Mouse (Mus musculus): ENCODE results near the gene F10. TPM values are rescaled to one million over a fixed set of nuclear protein-coding genes. Genes with fewer than 3 reads are reported as not detected.

Gene F10
- polyA plus RNA-seq, 1 experiment from 2014 or later = 1.4 TPM

DNA sequence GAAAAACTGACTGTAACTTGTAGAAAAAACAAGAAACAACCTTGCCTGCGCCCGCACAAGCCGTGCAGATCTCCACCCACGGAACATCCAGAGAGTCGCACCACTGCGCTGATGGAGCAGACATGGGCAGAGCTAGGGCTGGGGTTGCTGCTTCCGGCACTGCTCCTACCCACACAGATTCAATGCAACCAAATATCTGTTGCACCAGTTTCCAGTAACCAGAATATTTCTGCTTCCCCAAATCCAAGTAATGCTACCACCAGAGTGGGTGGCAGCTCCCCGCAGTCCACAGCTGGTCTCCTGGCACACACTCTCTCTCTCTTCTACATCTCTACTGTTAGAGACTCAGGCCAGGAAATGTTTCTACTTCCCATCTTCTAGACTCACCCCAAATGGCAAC is 15.3 kb upstream of the F10 start:
- H3K27me3 ChIP-seq (replicated peaks) = no peaks in the 10 kb centered on the region
- no peak for ATAC-seq (ENCODE audit: extremely low read depth, insufficient number of reproducible peaks, low FRiP score, low TSS enrichment)
- 0 out of 2 replicates have a peak, but pooled peaks cover 6% of the 10 kb centered on the region for H3K36me3 ChIP-seq
- H3K9ac ChIP-seq = no peak overlapping the region
- H3K4me2 ChIP-seq = no peak overlapping the region
- H3K9me3 ChIP-seq = no peaks in the 10 kb centered on the region
- WGBS = 88% methylated on average over 8 of the region's 8 CpGs
- no peak overlapping the region for H3K27ac ChIP-seq (replicated peaks)
- H3K4me1 ChIP-seq = no peaks in the 10 kb centered on the region
- H3K4me3 ChIP-seq = no peak overlapping the region

DNA sequence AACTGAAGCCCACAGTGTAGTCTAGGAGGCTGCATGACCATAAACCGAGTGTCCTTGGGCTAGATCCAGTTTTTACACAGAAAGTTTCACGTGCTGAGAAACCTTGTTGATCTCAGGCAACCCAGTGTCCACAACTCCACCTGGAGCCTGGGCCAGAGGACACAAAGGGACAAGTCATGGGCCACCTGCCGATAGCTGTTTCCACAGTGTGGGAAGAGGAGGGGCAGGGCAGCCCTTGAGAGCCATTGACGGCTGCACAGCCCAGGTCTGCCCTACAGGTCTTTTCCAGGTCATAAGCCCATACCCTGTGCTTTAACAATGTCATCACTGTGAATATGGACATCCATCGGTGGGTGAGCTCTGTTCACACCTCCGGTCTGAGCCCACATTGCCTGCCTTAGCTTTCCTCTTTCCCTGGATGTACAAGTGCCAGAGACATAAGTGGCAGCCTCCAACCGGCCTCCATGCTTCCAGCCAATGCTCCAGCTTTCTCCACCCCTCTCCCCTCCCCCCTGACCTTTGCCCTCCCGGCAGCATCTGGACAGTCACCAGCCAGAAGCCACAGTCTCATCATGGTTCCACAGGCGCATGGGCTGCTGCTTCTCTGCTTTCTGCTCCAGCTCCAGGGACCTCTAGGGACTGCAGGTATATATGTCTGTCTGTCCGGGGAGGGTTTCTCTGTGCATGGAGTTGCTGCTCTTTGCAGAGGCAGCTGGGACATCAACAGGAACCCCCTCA is 11.5 kb upstream of the F10 start, which contains the start of gene F7:
F7 (plus strand) TSS at position 548 of the 738 bp plus-strand sequence.
- Histone ChIP-seq H3K27me3 (replicated peaks) (no peaks in the 10 kb centered on the region), H3K4me1 (0 out of 2 replicates have a peak, but pooled peaks cover 5% of the 10 kb centered on the region), H3K4me3 (no peak within 1 kb of the TSS), H3K9ac (no peak within 1 kb of the TSS), H3K9me3 (no peaks in the 10 kb centered on the region), H3K4me2 (no peak within 1 kb of the TSS), H3K27ac (replicated peaks) (no peak within 1 kb of the TSS), H3K36me3 (no peaks in the 10 kb centered on the region)
- no peak for ATAC-seq (ENCODE audit: extremely low read depth, insufficient number of reproducible peaks, low FRiP score, low TSS enrichment)
- 55% methylated on average over 10 of the region's 10 CpGs for WGBS

DNA sequence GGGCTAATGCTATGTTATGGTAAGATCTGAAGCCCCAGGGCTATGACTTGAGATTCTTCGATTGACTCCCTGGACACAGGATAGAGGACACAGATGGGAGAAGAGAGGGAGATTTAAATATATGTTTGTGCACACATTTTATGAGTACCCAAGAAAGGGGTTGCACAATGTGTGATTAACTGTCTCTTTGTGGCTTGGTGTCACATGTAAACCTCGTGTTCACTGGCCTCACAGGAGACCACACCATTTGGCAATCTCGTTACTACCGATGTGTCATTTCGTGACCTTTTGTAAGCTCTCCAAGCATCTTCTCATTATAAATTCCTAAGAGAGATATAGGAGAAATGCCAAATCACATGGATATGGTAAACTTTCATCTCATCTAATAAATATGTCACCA is 9.5 kb upstream of the F10 start:
- Histone ChIP-seq H3K4me1 (0 out of 2 replicates have a peak, but pooled peaks cover 5% of the 10 kb centered on the region), H3K27ac (replicated peaks) (no peak overlapping the region), H3K36me3 (no peaks in the 10 kb centered on the region), H3K9ac (no peak overlapping the region), H3K4me3 (no peak overlapping the region), H3K27me3 (replicated peaks) (no peaks in the 10 kb centered on the region), H3K4me2 (no peak overlapping the region), H3K9me3 (no peaks in the 10 kb centered on the region)
- no peak for ATAC-seq (ENCODE audit: extremely low read depth, insufficient number of reproducible peaks, low FRiP score, low TSS enrichment)
- WGBS = 80% methylated on average over 5 of the region's 5 CpGs

DNA sequence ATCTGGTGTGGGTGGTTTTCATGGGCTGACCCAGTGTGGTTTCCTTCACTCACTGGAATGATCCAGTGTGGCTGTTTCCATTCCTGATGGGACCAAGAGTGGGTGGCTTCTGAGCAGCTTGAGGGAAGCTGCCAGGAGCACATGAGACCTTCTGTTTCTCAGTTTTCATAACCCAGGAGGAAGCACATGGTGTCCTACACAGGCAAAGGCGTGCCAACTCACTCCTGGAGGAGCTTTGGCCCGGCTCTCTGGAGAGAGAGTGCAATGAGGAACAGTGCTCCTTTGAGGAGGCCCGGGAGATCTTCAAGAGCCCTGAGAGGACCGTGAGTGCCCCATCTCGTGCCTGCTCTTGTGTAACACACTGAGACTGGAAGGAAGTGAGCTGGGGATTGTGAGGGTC is 8.6 kb upstream of the F10 start:
- no peak overlapping the region for H3K9ac ChIP-seq
- no peaks in the 10 kb centered on the region for H3K9me3 ChIP-seq
- no peaks in the 10 kb centered on the region for H3K27me3 ChIP-seq (replicated peaks)
- H3K4me1 ChIP-seq = 0 out of 2 replicates have a peak, but pooled peaks cover 5% of the 10 kb centered on the region
- H3K4me2 ChIP-seq = no peak overlapping the region
- no peak overlapping the region for H3K27ac ChIP-seq (replicated peaks)
- no peaks in the 10 kb centered on the region for H3K36me3 ChIP-seq
- H3K4me3 ChIP-seq = no peak overlapping the region
- 66% methylated on average over 5 of the region's 5 CpGs for WGBS
- no peak for ATAC-seq (ENCODE audit: extremely low read depth, insufficient number of reproducible peaks, low FRiP score, low TSS enrichment)

DNA sequence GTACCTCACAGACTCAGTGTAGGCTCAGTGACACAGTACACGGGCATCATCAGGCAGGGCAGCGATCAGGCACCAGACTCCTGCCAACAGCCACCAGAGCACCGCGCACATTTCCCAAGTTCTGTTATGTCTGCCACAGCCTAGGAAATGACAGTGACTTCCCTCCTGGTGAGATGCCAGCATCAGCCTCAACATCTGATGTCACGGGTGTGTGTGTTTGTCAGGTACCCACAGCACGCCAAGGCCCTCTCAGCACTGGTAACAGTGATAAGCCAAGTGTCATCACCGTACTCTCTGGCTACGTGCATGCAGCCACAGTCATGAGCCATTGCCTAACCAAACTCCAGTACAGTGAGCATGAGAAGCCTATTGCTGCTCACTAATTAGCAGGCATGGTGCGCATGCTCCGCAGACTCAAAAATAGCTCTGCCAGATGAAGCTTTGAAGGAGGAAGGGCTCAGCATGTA is 729 bp upstream of the F10 start:
- Histone ChIP-seq H3K4me2 (no peak overlapping the region), H3K9ac (no peak overlapping the region), H3K36me3 (no peaks in the 10 kb centered on the region), H3K9me3 (no peaks in the 10 kb centered on the region), H3K4me3 (no peak overlapping the region), H3K27ac (replicated peaks) (peak overlapping the region; percentile 44), H3K4me1 (peaks cover 39% of the 10 kb centered on the region), H3K27me3 (replicated peaks) (no peaks in the 10 kb centered on the region)
- ATAC-seq (ENCODE audit: extremely low read depth, insufficient number of reproducible peaks, low FRiP score, low TSS enrichment) = no peak
- 62% methylated on average over 10 of the region's 10 CpGs for WGBS

DNA sequence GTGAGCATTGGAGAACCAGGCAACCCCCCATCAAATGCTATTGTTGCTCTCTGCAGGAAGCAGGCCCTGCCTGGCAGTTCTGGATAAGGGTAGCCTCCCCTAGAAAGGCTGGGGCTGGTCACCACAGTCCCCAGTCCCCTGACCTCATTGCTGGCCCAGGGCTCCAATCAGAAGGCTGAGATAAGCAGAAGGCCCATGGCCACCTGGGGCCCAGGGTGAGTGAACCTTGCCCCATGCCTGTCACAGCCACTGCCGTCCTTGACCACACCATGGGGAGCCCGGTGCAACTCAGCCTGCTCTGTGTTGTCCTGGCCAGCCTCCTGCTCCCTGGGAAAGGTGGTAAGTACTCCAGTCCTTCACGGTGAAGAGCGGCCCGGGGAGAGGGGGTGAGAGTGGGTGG is 461 bp downstream of the F10 start:
- H3K27me3 ChIP-seq (replicated peaks) = no peaks in the 10 kb centered on the region
- ATAC-seq (ENCODE audit: extremely low read depth, insufficient number of reproducible peaks, low FRiP score, low TSS enrichment) = no peak
- H3K4me3 ChIP-seq = no peak overlapping the region

DNA sequence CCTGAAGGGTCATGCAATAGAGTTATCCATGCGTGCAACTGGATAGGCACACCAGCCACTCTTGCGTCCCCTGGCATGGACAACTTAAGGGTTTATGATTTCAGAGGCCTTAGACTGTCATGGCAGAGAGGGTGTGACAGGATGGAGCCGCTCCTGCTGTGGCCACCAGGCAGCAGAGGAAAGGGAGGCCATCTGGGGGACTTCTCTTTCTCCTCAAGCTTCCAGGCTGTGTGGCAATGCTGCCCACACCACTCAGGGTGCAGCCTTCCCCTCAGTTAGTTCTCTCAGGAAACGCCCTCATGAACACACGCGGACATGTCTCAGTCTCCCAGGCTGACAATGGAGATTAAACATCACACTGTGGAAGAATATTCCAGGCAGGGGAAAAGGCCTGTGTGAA is 1.9 kb downstream of the F10 start:
- H3K36me3 ChIP-seq = no peaks in the 10 kb centered on the region

More for the DNA sequence above, 461 bp downstream of the F10 start:
- Histone ChIP-seq H3K9me3 (no peaks in the 10 kb centered on the region), H3K27ac (replicated peaks) (0 out of 2 replicates have a peak overlapping the region, but pooled peaks have one; percentile 15), H3K36me3 (no peaks in the 10 kb centered on the region), H3K4me1 (peaks cover 39% of the 10 kb centered on the region), H3K4me2 (no peak overlapping the region), H3K9ac (peak overlapping the region; percentile 58)
- 9% methylated on average over 5 of the region's 5 CpGs for WGBS

DNA sequence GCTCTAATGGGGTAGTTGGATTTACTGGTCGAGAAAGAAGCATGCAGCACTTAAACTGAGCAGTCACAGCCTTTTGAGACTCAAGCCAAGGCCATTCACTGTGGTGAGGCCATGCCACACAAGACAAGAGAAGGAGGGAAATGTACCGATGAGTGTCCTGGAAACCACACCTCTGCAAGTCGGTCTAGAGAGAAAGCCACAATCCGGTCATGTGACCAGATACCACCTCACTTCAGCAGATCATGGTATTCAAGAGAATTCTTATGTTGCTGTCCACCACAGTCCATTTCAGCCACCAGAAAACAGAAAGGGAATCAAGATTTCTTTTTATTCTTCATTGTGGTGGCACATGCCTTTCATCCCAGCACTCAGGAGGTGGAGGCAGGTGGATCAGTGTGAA is 4.4 kb downstream of the F10 start:
- Histone ChIP-seq H3K4me1 (peaks cover 27% of the 10 kb centered on the region), H3K4me2 (no peak overlapping the region), H3K27me3 (replicated peaks) (no peaks in the 10 kb centered on the region), H3K36me3 (no peaks in the 10 kb centered on the region), H3K9me3 (no peaks in the 10 kb centered on the region), H3K27ac (replicated peaks) (no peak overlapping the region), H3K4me3 (no peak overlapping the region), H3K9ac (no peak overlapping the region)
- 79% methylated on average over 4 of the region's 4 CpGs for WGBS
- no peak for ATAC-seq (ENCODE audit: extremely low read depth, insufficient number of reproducible peaks, low FRiP score, low TSS enrichment)

More for the DNA sequence above, 1.9 kb downstream of the F10 start:
- ATAC-seq (ENCODE audit: extremely low read depth, insufficient number of reproducible peaks, low FRiP score, low TSS enrichment) = no peak
- Histone ChIP-seq H3K9ac (no peak overlapping the region), H3K9me3 (no peaks in the 10 kb centered on the region), H3K4me1 (peaks cover 39% of the 10 kb centered on the region), H3K4me2 (no peak overlapping the region), H3K27me3 (replicated peaks) (no peaks in the 10 kb centered on the region), H3K4me3 (no peak overlapping the region), H3K27ac (replicated peaks) (no peak overlapping the region)
- WGBS = 70% methylated on average over 6 of the region's 6 CpGs

DNA sequence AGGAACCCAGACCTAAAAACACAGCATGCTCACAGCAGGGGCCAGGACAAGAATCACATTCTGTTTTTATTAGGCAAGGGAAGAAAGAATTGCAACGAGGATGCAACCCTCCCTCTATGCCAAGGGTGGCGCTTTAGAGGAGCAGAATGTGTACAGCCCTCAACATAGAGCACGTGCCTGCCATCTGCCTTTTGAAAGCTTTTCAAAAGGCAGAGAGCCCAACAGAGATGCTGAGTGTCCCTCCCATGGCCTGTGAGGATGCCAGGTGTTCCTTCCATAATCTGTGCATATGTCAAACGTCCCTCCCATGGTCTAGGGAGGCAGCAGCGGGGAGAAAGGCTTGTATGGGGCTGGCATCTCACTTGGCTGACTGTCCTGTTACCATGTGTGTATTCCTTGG is 10.5 kb downstream of the F10 start:
- Histone ChIP-seq H3K36me3 (no peaks in the 10 kb centered on the region), H3K9ac (no peak overlapping the region), H3K27me3 (replicated peaks) (no peaks in the 10 kb centered on the region), H3K4me1 (no peaks in the 10 kb centered on the region), H3K4me2 (no peak overlapping the region), H3K4me3 (no peak overlapping the region), H3K27ac (replicated peaks) (no peak overlapping the region), H3K9me3 (no peaks in the 10 kb centered on the region)
- 67% methylated on average over 5 of the region's 5 CpGs for WGBS
- ATAC-seq (ENCODE audit: extremely low read depth, insufficient number of reproducible peaks, low FRiP score, low TSS enrichment) = no peak

DNA sequence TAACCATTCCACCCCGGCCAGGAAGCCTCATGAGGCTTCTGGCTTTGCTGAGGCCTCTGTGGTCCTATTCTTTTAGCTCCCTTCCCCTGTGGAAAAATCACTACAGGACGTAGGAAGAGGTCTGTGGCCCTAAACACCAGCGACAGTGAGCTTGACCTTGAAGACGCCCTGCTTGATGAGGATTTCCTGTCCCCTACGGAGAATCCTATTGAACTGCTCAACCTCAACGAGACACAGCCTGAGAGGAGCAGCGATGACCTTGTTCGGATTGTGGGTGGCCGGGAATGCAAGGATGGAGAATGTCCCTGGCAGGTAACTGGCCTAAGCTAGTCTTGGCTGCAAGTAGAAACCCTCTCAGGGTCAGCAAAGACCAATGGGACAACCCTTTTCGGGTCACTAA is 13.4 kb downstream of the F10 start:
- H3K4me2 ChIP-seq = no peak overlapping the region
- whole genome bisulfite sequencing = 76% methylated on average over 10 of the region's 10 CpGs
- no peaks in the 10 kb centered on the region for H3K4me1 ChIP-seq
- H3K9me3 ChIP-seq = no peaks in the 10 kb centered on the region
- no peak overlapping the region for H3K27ac ChIP-seq (replicated peaks)
- H3K9ac ChIP-seq = no peak overlapping the region
- H3K36me3 ChIP-seq = no peaks in the 10 kb centered on the region
- H3K27me3 ChIP-seq (replicated peaks) = no peaks in the 10 kb centered on the region
- H3K4me3 ChIP-seq = no peak overlapping the region
- no peak for ATAC-seq (ENCODE audit: extremely low read depth, insufficient number of reproducible peaks, low FRiP score, low TSS enrichment)

DNA sequence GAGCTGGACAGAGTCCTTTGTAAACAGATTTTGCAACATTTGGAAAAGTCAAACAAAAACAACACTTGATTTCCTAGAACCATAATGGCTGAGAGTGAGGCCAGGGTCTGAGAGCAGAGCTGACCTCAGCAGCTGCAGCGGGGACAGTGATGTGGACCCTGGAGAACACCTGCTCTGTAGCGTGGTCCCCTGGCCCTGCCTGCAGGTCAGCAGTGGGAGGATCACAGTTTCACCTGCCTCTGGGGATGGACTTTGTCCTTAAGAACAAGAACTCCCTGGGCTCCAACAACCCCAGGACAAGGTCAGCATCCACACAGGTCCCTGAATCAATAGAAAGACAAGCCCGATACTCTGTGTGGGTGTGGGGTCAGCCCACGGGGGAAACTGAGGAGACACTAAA is 20.2 kb downstream of the F10 start:
- Histone ChIP-seq H3K9ac (no peak overlapping the region), H3K27ac (replicated peaks) (no peak overlapping the region), H3K4me3 (no peak overlapping the region), H3K4me1 (peaks cover 4% of the 10 kb centered on the region; the same call in 1 of the 2 replicates), H3K36me3 (no peaks in the 10 kb centered on the region), H3K4me2 (no peak overlapping the region), H3K27me3 (replicated peaks) (0 out of 2 replicates have a peak, but pooled peaks cover 5% of the 10 kb centered on the region), H3K9me3 (no peaks in the 10 kb centered on the region)
- WGBS = 86% methylated on average over 4 of the region's 4 CpGs
- no peak for ATAC-seq (ENCODE audit: extremely low read depth, insufficient number of reproducible peaks, low FRiP score, low TSS enrichment)

Data from heart, embryonic 13.5 days (tissue).